Comparison of ENCODE assay signal across 8 mouse cellular contexts in the genomic region with DNA sequence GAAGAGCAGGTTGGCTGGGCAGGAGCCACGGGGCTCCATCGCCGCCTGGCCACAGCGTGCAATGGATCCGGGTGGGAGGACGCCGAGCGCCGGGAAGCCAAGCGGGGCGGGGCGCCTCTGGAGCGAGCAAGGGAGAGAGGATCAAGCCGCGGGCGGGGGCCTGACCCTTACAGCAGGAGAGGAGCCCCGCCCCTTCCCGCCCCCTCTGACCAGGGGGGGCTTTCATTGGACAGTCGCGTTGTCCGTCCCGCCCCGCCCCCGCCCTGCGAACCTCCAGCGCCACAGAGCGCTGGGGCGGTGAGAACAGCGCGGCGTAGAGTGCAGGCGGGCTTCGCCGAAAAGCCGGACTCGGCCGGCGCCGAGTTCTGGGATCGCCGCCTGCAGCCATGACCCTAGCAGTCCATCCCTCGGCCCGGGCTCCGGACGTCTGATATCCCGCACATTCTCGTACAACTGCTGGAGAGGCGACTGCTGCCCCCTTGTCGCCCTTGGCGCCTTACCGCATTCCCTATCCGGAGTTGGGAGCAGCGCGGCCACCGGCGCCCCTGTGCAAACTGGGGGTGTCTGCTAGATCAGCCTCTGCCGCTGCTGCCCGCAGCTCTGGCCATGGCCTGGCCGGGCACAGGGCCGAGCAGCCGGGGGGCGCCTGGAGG. TPM values are rescaled to one million over a fixed set of nuclear protein-coding genes. Genes with fewer than 3 reads are reported as not detected.
A peak's percentile ranks its signal among the peaks of the same experiment; 100 is the strongest.
DNase-seq lines count a peak whose midpoint lies in the region; ATAC-seq lines count a peak whose summit lies in the region.

Tmem135 (minus strand) TSS at position 142 of the 653 bp plus-strand sequence.
Fzd4 (plus strand) TSS at position 275 of the 653 bp plus-strand sequence.

- intact Hi-C loops in left cerebral cortex, postnatal 14 days (cut with DNase I): no loop called here

- H3K36me3 ChIP-seq in intestine, embryonic 14.5 days (ENCODE audit: control insufficient read depth, insufficient read depth, low read length): peaks cover 5% of the 10 kb centered on the region; the same call in 1 of the 2 replicates

- peak; percentile 96 to 98 for DNase-seq in adrenal gland, adult (ENCODE audit: inconsistent age in 2 of 2, low spot score in 1 of 2)
- DNase-seq in embryo, embryonic 10.5 days (ENCODE audit: low spot score): peak; percentile 98
- DNase-seq in gastrocnemius, postnatal 25 days: peak; percentile 98
- peak; percentile 98 for DNase-seq in intestine, embryonic 14.5 days (ENCODE audit: low spot score)
- DNase-seq in left cerebral cortex, postnatal 14 days (ENCODE audit: low spot score in 2 of 2): peak; percentile 85 to 91
- peak; percentile 97 for DNase-seq in mesoderm, embryonic 11.5 days (ENCODE audit: low read depth, low spot score)
- DNase-seq in right cerebral cortex, postnatal 36 days (ENCODE audit: low spot score in 2 of 2): peak; percentile 88
- peak; percentile 98 for DNase-seq in yolk sac, embryonic 10.5 days (ENCODE audit: low spot score)

- peak; percentile 96 for ATAC-seq in intestine, embryonic 14.5 days (replicated peaks; ENCODE audit: low FRiP score, low TSS enrichment, low read depth)

- peak within 1 kb of the TSS; percentile 90 for H3K4me3 ChIP-seq in intestine, embryonic 14.5 days (ENCODE audit: low read depth, low read length)

- H3K9me3 ChIP-seq in intestine, embryonic 14.5 days (ENCODE audit: control insufficient read depth, low read length): no peaks in the 10 kb centered on the region

- H3K4me2 ChIP-seq in intestine, embryonic 14.5 days (ENCODE audit: low read length): peak within 1 kb of the TSS; percentile 88

- peak within 1 kb of the TSS; percentile 78 for H3K9ac ChIP-seq in intestine, embryonic 14.5 days (ENCODE audit: low read length)

- H3K4me1 ChIP-seq in intestine, embryonic 14.5 days (replicated peaks; ENCODE audit: control insufficient read depth, insufficient read depth, low read length): peaks cover 24% of the 10 kb centered on the region

- H3K27ac ChIP-seq in intestine, embryonic 14.5 days (ENCODE audit: low read depth): peak within 1 kb of the TSS; percentile 89

- no peaks in the 10 kb centered on the region for H3K27me3 ChIP-seq in intestine, embryonic 14.5 days (replicated peaks; ENCODE audit: control insufficient read depth, insufficient read depth, low read length)

- under 1% methylated on average over 60 of the region's 62 CpGs for WGBS in intestine, embryonic 14.5 days

RNA-seq across cellular contexts. Expression of gene Tmem135, which starts in this region (rescaled TPM):
- total RNA-seq in gastrocnemius, postnatal 25 days (2021): 10 to 100 TPM; 13.1 to 21.6 TPM
- 29.8 and 30.4 TPM in 2 replicates for polyA plus RNA-seq in intestine, embryonic 14.5 days (2014; fragmentation: Nextera tagmentation; extraction: Ambion mirVana)
- total RNA-seq in left cerebral cortex, postnatal 14 days (2021): 10 to 100 TPM; 62.6 to 69.4 TPM

RNA-seq across cellular contexts. Expression of gene Fzd4, which starts in this region (rescaled TPM):
- 10 to 100 TPM; 22.0 to 39.9 TPM for total RNA-seq in gastrocnemius, postnatal 25 days (2021)
- polyA plus RNA-seq in intestine, embryonic 14.5 days (2014; fragmentation: Nextera tagmentation; extraction: Ambion mirVana): 13.7 and 14.6 TPM in 2 replicates
- 10 to 100 TPM in 1 of 2 experiments, 1 to 10 TPM in 1; 6.4 to 10.2 TPM for total RNA-seq in left cerebral cortex, postnatal 14 days (2021)

Comparison
In these comparisons a context has a peak if more than half of its experiments do, and no peak if none do; other contexts are left out.
1. Peak in every context shown above with its lines: DNase-seq, ATAC-seq, H3K4me3 ChIP-seq and H3K27ac ChIP-seq.